Mouse (Mus musculus): ENCODE measurements around the gene Rab11fip4.

DNA sequence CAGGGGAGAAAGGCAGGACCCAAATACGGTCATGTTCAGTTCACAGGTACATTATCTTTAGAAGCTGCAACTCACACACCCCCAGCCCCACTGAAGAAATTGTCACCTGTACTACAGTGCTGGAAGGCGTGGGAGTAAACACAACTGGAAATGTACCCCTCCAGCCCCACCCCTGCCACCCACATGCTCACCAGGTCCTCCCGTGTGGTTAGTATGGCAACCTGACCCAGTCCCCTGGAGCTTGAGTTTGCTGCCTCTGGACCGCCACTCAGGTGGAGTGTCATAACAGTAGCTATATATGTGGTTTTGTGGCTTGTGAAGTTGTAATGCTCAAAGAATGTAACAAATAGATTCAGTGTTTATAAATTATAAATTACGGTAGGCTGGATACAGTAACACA, 107.1 kb downstream of the Rab11fip4 start:
- TF ChIP-seq CHD2 (IDR thresholded peaks at IDR 0.05; ENCODE audit: low read depth, low read length) (no peak), MAFK (IDR thresholded peaks at IDR 0.05; ENCODE audit: insufficient read depth, low read depth, low read length) (no peak), ZNF384 (IDR thresholded peaks at IDR 0.05; ENCODE audit: low read depth, low read length) (no peak)

Data from ES-E14 (cell line).